Mouse (Mus musculus) small intestine, adult 2 months (tissue): ENCODE results near the gene Palm2.

Source experiments
- CTCF ChIP-seq: fragments of 200-500 bp; IDR thresholded peaks from 2 replicates; pipeline ENCODE4 v1.5.1; 2012; ENCODE audit warnings: low read depth, mild to moderate bottlenecking, control low read depth, inconsistent platforms, low read length, moderate library complexity, mixed read lengths; ENCODE audit not compliant: insufficient replicate concordance, insufficient read length; ENCODE audit errors: extremely low read depth
- POLR2A ChIP-seq: fragments of 200-500 bp; IDR thresholded peaks from 2 replicates; pipeline ENCODE4 v1.6.1; 2012; ENCODE audit warnings: low read depth, mild to moderate bottlenecking, control low read depth, inconsistent platforms, low read length, moderate library complexity

DNA sequence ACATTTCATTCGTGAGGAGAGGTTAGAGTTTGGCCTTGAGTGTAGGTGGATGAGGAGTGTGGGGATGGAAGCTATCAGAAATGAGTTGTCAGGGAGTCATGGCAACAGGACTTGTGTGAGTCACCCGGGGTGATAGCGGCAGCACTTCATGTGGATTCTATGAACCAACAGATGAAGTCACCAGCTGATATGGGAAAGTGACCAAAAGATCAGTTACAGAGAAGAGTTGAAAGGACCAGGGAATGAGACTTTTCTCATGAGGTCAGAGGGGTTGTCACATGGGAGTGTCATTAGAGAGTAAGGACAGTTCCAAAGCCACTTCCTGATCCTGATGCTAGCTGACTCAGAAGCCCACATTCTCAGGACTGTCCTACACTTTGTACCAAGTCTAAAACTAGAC, 172.2 kb downstream of the Palm2 start:
- TF ChIP-seq CTCF, result no peak
- TF ChIP-seq POLR2A, result no peak
